Mouse (Mus musculus): ENCODE data around the gene Adgrf5. TPM values are rescaled to one million over a fixed set of nuclear protein-coding genes. Genes with fewer than 3 reads are reported as not detected.

Adgrf5 gene
- total and polyA plus RNA-seq, 3 experiments = not detected

GRCm38 (mm10) chr17:43387171-43387570 lies 26.9 kb downstream of the Adgrf5 start:
- Histone ChIP-seq H3K4me1 (ENCODE audit: control insufficient read depth in 1 of 2, insufficient read depth in 2 of 2) (no peaks in the 10 kb centered on the region), H3K27ac (ENCODE audit: insufficient read depth, low read depth) (no peak overlapping the region), H3K27me3 (replicated peaks) (no peaks in the 10 kb centered on the region), H3K79me2 (replicated peaks; ENCODE audit: control insufficient read depth, extremely low read depth, insufficient read depth, poor library complexity, severe bottlenecking) (no peaks in the 10 kb centered on the region), H3K9ac (ENCODE audit: insufficient read depth, low read depth) (no peak overlapping the region), H3K4me2 (ENCODE audit: insufficient read depth, low read depth, poor library complexity, severe bottlenecking) (no peak overlapping the region), H3K4me3 (replicated peaks in 1 of 3; ENCODE audit: low read depth in 2 of 3, low read length in 2 of 3, poor library complexity in 1 of 3) (no peak overlapping the region), H3K36me3 (replicated peaks in 1 of 2; ENCODE audit: control insufficient read depth in 1 of 2, insufficient read depth in 1 of 2, low read length in 1 of 2) (no peaks in the 10 kb centered on the region), H3K9me3 (replicated peaks; ENCODE audit: low read length) (peaks cover 29% of the 10 kb centered on the region)
- DNase-seq (ENCODE audit: extremely low read depth) = no peak
- dilution Hi-C loops (cut with MboI; ENCODE audit: extremely low pct_ligation_motif_present, extremely low pct_unique_long_range_greater_than_20kb, low sequenced_read_pairs) = no loop called here
- TF ChIP-seq UBTF (IDR thresholded peaks at IDR 0.05; ENCODE audit: low read depth, low read length) (no peak), NELFE (IDR thresholded peaks at IDR 0.05; ENCODE audit: low read depth, low read length) (no peak), GABPA (IDR thresholded peaks at IDR 0.05; ENCODE audit: insufficient replicate concordance, low read depth, low read length) (no peak), HCFC1 (IDR thresholded peaks at IDR 0.05; ENCODE audit: low read depth, low read length) (no peak), ZMIZ1 (IDR thresholded peaks at IDR 0.05; ENCODE audit: low read depth, low read length) (no peak)
- in situ Hi-C loops (cut with MboI; ENCODE audit: low pct_ligation_motif_present, low pct_unique_long_range_greater_than_20kb, low sequenced_read_pairs) = no loop called here

GRCm38 (mm10) chr17:43389256-43389655 lies 29.0 kb downstream of the Adgrf5 start:
- peaks cover 33% of the 10 kb centered on the region for H3K9me3 ChIP-seq (replicated peaks; ENCODE audit: low read length)
- H3K4me1 ChIP-seq (ENCODE audit: control insufficient read depth in 1 of 2, insufficient read depth in 2 of 2) = no peaks in the 10 kb centered on the region
- H3K27me3 ChIP-seq (replicated peaks) = no peaks in the 10 kb centered on the region
- no peak overlapping the region for H3K9ac ChIP-seq (ENCODE audit: insufficient read depth, low read depth)
- TF ChIP-seq MXI1 (IDR thresholded peaks at IDR 0.05; ENCODE audit: low read depth, low read length) = no peak
- no peaks in the 10 kb centered on the region for H3K36me3 ChIP-seq (replicated peaks in 1 of 2; ENCODE audit: control insufficient read depth in 1 of 2, insufficient read depth in 1 of 2, low read length in 1 of 2)
- no peak for DNase-seq (ENCODE audit: extremely low read depth)
- dilution Hi-C loops (cut with MboI; ENCODE audit: extremely low pct_ligation_motif_present, extremely low pct_unique_long_range_greater_than_20kb, low sequenced_read_pairs) (no loop called here), in situ Hi-C loops (cut with MboI; ENCODE audit: low pct_ligation_motif_present, low pct_unique_long_range_greater_than_20kb, low sequenced_read_pairs) (no loop called here)
- no peak overlapping the region for H3K27ac ChIP-seq (ENCODE audit: insufficient read depth, low read depth)
- H3K79me2 ChIP-seq (replicated peaks; ENCODE audit: control insufficient read depth, extremely low read depth, insufficient read depth, poor library complexity, severe bottlenecking) = no peaks in the 10 kb centered on the region
- H3K4me2 ChIP-seq (ENCODE audit: insufficient read depth, low read depth, poor library complexity, severe bottlenecking) = no peak overlapping the region
- no peak overlapping the region for H3K4me3 ChIP-seq (replicated peaks in 1 of 3; ENCODE audit: low read depth in 2 of 3, low read length in 2 of 3, poor library complexity in 1 of 3)

GRCm38 (mm10) chr17:43392191-43392590 lies 31.9 kb downstream of the Adgrf5 start:
- H3K27me3 ChIP-seq (replicated peaks) = no peaks in the 10 kb centered on the region
- no peak overlapping the region for H3K27ac ChIP-seq (ENCODE audit: insufficient read depth, low read depth)
- no peaks in the 10 kb centered on the region for H3K36me3 ChIP-seq (replicated peaks in 1 of 2; ENCODE audit: control insufficient read depth in 1 of 2, insufficient read depth in 1 of 2, low read length in 1 of 2)
- H3K4me3 ChIP-seq (replicated peaks in 1 of 3; ENCODE audit: low read depth in 2 of 3, low read length in 2 of 3, poor library complexity in 1 of 3) = no peak overlapping the region
- no peak for DNase-seq (ENCODE audit: extremely low read depth)
- in situ Hi-C loops (cut with MboI; ENCODE audit: low pct_ligation_motif_present, low pct_unique_long_range_greater_than_20kb, low sequenced_read_pairs) (no loop called here), dilution Hi-C loops (cut with MboI; ENCODE audit: extremely low pct_ligation_motif_present, extremely low pct_unique_long_range_greater_than_20kb, low sequenced_read_pairs) (no loop called here)
- H3K4me1 ChIP-seq (ENCODE audit: control insufficient read depth in 1 of 2, insufficient read depth in 2 of 2) = no peaks in the 10 kb centered on the region
- peaks cover 33% of the 10 kb centered on the region for H3K9me3 ChIP-seq (replicated peaks; ENCODE audit: low read length)
- H3K9ac ChIP-seq (ENCODE audit: insufficient read depth, low read depth) = no peak overlapping the region
- TF ChIP-seq ELF1 (IDR thresholded peaks at IDR 0.05; ENCODE audit: low read depth, low read length) = no peak
- TF ChIP-seq BHLHE40 (IDR thresholded peaks at IDR 0.05; ENCODE audit: low read depth, low read length) = no peak
- TF ChIP-seq CTCF (conservative IDR thresholded peaks at IDR 0.05 in 1 of 2, IDR thresholded peaks at IDR 0.05 in 1 of 2; ENCODE audit: low read depth in 2 of 2, low read length in 2 of 2) = no peak
- TF ChIP-seq IRF4 (IDR thresholded peaks at IDR 0.05; ENCODE audit: low read depth, low read length) = no peak
- no peak for TF ChIP-seq USF1 (IDR thresholded peaks at IDR 0.05; ENCODE audit: low read depth, low read length)
- no peak for TF ChIP-seq SIN3A (IDR thresholded peaks at IDR 0.05; ENCODE audit: low read length)
- TF ChIP-seq ZNF384 (IDR thresholded peaks at IDR 0.05; ENCODE audit: low read depth, low read length) = no peak
- no peak for TF ChIP-seq E2F4 (IDR thresholded peaks at IDR 0.05; ENCODE audit: insufficient replicate concordance, low read depth, low read length)
- no peak for TF ChIP-seq NRF1 (IDR thresholded peaks at IDR 0.05; ENCODE audit: low read depth, low read length)
- TF ChIP-seq JUND (conservative IDR thresholded peaks at IDR 0.05; ENCODE audit: low read depth, low read length) = no peak
- TF ChIP-seq ZKSCAN1 (IDR thresholded peaks at IDR 0.05; ENCODE audit: borderline replicate concordance, low read depth, low read length) = no peak
- TF ChIP-seq CHD2 (IDR thresholded peaks at IDR 0.05; ENCODE audit: low read length) = no peak
- TF ChIP-seq RCOR1 (conservative IDR thresholded peaks at IDR 0.05; ENCODE audit: low read depth, low read length) = no peak
- no peak for TF ChIP-seq HCFC1 (IDR thresholded peaks at IDR 0.05; ENCODE audit: low read depth, low read length)
- TF ChIP-seq POLR2A (IDR thresholded peaks at IDR 0.05; ENCODE audit: low read depth, low read length) = no peak
- no peak for TF ChIP-seq TBP (conservative IDR thresholded peaks at IDR 0.05; ENCODE audit: low read depth, low read length)
- no peak for TF ChIP-seq POLR2AphosphoS2 (IDR thresholded peaks at IDR 0.05; ENCODE audit: low read depth, low read length)
- TF ChIP-seq MEF2A (IDR thresholded peaks at IDR 0.05; ENCODE audit: borderline replicate concordance, low read depth, low read length) = no peak
- TF ChIP-seq USF2 (conservative IDR thresholded peaks at IDR 0.05; ENCODE audit: low read depth, low read length) = no peak
- no peak for TF ChIP-seq ZC3H11A (IDR thresholded peaks at IDR 0.05; ENCODE audit: low read depth, low read length)
- H3K4me2 ChIP-seq (ENCODE audit: insufficient read depth, low read depth, poor library complexity, severe bottlenecking) = no peak overlapping the region
- no peaks in the 10 kb centered on the region for H3K79me2 ChIP-seq (replicated peaks; ENCODE audit: control insufficient read depth, extremely low read depth, insufficient read depth, poor library complexity, severe bottlenecking)

All from CH12.LX (cell line).